Mouse (Mus musculus) urinary bladder, adult 18-20 months (tissue): ENCODE data around the gene Klf9.

Experiments
- DNase-seq, 2 experiments: peaks; one replicate each; pipeline ENCODE4 v3.0.0; 2022; ENCODE audit warnings: low spot score in 2 of 2, mixed read lengths in 2 of 2

Gene Klf9

DNA sequence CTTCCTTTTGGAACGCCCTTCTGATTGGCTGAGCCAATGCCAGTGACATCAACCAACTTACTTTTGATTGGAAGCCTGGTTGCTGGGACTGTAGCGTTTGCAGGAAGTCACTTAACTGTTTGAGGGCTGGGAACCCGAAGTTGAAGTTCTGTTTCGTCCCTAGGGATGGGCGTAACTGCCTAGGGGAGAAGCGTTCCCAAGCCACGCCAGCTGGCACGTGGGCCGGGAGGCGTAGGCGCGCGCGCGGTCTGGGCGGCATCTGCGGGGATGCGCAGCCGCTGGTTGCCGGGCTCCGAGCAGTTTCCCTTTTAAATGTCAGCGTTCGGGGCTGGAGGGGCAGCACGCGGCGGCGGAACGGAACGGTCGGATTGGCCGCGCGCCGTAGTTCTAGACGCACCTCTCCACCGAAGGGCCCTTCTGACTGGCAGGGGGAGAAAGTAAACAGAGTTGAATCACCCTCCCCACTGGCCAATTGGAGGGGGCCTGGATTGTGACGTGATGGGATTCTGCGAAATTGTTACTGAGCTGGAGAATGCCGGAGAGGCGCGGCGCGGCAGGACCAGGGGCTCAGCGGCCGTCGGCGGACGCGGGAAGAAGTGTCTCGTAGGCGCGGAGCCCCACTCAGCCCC, at the start of gene Klf9:
TSS of gene Klf9 (plus strand) at position 538 of the 629 bp plus-strand sequence.
- peak; percentile 93 to 95 for DNase-seq

DNA sequence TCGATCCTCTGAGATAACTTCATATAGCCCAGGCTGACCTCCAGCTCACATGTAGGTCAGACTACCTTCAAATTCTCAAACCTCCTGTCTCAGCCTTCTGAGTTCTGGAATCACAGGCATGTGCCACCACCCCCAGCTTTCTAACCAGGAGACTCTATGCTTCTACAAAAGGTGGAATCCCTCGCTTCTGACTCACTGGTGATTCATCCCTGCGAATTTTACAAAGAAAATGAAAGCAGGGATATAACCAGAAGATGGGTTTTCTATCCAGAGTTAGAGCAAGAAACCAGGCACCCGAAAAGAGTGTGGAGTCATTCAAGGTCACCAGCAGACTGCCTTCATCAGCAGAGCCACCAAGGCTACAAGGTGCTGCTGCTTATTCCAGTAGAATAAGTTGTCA, 49.4 kb upstream of the Klf9 start:
- DNase-seq, result no peak

DNA sequence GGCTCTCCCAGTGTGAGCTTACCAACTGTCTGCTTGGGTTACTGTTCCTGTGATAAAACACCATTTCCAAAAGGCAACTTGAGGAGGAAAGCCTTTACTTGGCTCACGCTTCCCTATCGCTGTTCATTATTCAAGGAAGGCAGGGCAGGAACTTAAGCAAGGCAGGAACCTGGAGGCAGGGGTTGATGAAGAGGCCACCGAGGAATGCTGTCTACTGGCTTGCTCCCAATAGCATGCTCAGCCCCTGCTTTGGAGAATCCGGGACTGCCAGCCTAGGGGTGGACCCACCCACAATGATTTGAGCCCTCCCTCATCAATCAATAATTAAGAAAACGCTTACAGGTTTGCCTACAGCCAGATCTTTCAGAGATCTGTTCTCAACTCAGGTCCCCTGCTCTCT, 47.5 kb upstream of the Klf9 start:
- DNase-seq, result no peak

DNA sequence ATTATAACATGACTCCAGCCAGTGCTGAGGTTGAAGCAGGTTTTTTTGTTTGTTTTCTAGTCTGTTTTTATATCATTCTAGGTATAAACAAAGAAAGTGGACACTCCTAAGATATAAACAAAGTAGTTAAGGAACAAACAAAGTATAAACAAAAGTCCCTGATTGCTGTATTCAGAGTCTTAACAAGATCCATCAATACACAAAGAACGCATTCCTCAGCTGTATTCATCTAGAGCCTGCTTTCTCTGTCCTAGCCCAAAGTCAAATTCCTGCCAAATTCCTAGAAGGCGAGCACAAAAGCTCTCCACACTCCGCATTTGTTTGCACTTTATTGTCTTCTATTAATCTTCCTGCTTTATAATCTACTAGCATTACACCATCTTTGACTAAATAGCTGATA, 46.1 kb upstream of the Klf9 start:
- no peak for DNase-seq

DNA sequence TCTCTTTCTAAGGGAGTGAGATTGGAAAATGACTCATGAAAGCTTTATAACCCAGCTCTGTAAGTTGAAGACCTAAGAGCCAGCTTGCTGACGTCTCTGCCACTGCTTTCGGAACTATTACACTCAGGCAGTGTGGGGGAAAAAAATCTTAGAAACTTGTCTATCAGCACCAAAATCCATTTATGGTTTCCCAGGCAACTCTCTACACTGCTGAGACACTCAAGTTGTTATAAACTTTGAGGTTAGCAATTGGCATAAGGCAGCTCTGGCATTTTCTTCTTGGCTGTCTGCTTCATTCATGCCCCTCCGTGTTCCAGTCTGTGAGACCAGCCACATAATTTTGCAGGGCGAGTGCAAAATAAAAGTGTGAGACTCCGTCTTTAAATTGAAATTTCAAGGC, 34.2 kb upstream of the Klf9 start:
- DNase-seq, result no peak

DNA sequence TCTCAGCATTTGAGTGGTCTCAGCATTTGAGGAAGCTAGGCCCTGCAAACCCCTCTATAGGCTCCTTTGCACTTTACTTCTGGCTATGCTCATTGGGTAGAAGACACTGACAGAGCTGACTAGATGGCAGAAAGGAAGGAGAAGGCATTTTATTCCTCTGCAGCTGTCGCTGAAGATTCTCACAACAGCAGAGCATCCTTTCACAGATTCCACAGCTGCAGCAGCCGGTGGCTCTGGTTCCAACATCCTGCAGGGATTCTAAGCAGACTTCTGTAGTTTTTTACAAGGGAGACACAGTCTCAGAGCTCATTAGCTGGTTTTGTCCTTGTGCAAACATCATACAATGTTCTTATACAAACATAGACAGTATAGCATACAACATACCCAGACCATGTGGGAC, 33.7 kb upstream of the Klf9 start:
- DNase-seq, result no peak

DNA sequence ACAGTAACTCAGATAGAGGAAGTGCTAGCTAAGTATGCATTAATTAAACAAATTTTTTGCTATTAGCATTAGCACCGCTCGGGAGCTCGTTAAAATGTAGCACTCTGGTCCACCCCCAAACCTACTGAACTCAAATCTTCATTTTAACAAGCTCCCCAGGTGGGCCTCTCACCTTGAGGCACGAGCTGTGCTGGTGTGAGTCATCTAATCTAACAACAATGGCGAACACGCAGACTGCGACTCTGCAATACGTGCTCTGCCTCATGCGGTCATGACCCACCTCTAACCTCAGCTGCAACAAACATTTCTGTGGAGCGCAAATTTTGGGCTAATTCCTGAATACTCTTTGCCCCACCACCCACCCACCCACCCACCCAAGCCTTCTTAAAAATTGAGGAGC, 19.2 kb upstream of the Klf9 start:
- DNase-seq, result no peak

DNA sequence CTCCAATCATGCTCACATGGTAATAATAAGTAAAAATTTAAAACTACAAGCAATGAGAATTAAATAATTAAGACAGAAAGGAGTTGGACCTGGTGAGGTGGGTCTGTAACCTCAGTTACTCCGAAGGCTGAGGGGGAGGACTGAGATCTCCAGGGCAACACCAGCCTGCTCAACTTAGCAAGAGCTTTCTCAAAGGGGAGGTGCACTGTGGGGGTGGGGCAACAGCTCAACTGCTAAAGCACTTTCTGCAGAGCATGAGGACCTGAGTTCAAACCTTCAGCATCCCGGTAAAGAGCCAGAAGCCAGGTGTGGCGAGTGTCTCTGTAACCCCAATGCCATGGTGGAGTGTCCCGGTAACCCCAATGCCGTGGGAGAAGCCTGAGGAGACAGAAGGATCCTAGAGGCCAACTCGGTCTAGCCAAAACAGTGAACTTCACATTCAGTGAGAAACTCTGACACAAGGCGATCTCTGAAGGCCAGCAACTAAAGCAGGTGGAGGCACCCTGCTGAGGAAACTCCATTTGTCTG, 16.9 kb upstream of the Klf9 start:
- no peak for DNase-seq

DNA sequence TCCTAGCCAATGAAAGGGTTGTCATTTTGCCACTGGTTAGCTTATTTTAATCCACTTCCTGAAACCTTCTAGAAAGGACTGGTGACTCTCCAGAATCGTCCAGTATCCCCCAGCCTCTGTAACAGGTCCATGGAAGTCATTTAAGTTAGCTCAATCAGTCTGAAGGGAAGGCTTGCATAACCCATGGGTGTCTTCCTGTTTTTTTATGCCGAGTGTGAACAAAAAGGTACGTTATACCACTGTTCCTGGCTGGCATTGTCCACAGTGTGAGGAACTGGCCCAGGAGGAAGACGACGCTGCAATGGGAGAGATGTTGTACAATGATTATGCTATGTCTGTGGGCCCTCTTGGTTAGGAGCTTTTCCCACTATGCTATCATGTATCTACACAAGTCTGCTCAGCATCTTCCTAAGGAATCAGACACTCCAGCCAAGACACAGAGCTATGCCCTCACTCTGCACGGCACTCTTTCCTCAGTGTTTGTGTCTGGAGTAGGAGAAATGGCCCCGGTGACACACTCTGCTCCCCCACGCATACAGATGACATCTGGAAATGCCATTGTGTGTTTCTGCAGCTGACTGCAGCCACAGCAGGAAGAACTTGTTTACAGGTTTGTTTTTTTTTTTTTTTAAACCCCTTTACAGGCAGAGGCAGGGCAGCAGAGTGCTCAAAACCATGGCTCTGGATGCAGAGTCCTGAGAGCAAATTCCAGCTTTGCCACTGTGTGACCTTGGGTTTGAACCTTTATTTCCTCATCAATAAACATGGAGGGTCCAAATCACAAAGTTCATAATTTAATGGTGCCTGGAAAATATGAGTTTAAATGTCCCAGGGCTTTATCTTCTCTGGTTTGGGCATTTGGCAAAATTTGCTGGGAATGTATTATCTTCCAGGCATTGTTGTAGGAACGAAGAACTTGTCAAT, 15.5 kb upstream of the Klf9 start:
- no peak for DNase-seq

DNA sequence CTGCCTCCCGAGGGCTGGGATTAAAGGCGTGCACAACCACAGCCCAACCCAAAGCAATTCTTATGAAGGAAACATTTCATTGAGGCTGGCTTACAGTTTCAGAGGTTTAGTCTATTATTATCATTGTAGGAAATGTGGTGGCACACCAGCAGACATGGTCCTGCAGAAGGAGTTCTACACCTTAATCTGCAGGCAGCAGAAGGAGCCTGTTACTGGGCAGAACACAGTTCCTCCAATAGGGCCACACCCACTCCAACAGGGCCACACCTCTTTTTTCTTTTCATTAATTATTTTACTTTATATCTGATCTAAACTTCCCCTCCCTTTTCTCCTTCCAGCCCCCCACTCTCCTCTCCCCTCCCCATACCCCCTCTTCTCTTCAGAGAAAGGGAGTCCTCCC, 11.1 kb upstream of the Klf9 start:
- no peak for DNase-seq

DNA sequence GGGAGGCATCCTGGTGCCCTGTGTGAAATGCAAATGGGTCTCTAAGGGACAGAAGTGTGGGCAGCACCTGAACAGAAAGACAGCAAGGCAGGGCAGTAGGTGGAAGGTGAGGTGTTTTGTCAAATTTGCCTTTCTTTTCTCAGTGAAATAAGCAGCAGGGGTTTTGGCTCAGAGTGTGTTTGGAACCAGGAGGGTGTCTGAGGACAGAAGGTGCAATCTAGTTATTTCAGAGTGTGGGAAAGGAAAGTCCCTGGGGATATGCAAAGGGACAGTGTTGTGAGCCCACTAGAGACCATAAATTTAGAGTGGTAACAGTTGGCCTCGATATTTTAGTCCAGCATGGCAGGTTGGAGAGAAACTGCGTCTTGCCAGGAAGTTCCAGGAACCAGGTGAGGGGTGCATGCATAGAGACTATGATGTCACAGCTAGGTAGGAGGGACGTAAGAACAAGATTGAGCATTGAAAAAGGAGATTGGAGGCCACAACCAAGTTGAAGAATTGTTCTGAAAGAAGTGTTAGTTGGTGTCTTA, 8.9 kb upstream of the Klf9 start:
- no peak for DNase-seq

DNA sequence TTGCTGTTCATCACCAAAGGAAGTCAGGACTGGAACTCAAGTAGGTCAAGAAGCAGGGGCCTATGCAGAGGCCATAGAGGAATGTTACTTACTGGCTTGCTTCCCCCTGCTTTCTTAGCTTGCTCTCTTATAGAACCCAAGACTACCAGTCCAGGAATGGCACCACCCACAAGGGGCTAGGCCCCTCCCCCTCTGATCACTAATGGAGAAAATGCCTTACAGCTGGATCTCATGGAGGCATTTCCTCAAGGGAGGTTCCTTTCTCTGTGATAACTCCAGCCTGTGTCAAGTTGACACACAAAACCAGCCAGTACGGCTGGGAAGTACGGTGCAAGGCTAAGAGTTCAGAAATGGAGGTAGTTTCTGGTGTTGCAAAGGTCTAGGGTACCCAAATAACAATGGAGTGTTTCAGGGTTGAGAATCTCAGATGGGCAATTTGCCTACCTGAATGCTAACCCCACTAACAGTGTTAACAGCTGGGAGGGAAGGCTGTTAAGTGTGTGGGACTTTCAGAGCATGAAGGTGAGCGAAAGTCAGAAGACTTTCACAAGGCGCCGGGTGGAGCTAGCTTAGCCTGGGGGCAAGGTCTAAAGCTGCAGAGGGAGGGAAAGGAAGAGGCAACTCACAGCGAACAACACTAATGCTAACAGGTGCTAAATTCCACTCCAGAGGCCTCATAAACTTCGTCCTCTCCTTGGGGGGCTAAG, 8.2 kb upstream of the Klf9 start:
- no peak for DNase-seq

DNA sequence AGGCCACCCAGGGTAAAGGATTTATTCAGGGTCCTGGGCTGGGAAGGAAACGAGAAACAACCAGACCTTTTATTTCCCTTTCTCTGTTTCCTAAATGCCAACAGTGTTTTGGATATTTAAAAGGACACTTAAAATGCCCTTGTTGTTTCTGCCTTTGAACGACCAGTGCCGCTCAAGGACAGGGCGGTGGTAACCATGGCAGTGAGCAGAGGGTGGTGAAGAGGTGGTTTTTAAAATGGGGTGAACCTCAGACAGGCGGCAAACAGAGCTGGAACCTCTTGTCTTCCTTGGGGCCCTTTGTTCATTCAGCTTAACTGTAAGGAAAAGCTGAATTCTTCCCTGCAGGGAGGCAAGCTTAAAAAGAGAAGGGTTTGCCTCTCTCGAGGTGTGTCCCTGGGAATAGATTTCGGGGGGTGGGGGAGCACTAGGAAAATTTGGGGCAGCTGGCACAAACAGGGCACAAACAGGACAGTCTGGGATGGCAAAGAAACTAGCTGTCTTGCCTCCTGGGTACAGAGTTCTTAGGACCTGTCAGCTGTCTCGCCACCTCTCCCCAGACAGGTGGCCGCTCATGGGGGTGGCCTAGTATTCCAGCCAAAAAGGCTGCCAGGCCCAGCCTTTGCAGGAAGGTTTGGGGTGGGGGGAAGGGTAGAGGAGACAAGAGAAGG, 7.5 kb upstream of the Klf9 start:
- DNase-seq, result no peak

DNA sequence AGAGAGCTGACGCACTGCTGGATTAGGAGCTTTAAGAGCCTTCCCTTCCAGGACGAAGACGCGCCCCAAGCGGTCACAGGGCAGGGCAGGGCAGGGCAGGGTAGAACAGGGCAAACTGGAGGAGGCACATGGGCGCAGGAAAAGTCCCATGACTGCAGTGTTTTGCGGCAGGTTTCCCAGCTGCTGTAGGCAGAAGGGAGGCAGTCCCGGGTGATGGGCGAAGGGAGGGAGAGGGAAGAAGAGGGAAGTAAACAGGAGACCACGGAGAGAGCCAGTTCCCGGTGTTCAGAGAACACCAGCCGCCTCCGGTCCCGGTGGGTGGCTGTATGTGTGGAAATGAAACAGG, 7.0 kb upstream of the Klf9 start:
- DNase-seq, result peak; percentile 60 to 82

DNA sequence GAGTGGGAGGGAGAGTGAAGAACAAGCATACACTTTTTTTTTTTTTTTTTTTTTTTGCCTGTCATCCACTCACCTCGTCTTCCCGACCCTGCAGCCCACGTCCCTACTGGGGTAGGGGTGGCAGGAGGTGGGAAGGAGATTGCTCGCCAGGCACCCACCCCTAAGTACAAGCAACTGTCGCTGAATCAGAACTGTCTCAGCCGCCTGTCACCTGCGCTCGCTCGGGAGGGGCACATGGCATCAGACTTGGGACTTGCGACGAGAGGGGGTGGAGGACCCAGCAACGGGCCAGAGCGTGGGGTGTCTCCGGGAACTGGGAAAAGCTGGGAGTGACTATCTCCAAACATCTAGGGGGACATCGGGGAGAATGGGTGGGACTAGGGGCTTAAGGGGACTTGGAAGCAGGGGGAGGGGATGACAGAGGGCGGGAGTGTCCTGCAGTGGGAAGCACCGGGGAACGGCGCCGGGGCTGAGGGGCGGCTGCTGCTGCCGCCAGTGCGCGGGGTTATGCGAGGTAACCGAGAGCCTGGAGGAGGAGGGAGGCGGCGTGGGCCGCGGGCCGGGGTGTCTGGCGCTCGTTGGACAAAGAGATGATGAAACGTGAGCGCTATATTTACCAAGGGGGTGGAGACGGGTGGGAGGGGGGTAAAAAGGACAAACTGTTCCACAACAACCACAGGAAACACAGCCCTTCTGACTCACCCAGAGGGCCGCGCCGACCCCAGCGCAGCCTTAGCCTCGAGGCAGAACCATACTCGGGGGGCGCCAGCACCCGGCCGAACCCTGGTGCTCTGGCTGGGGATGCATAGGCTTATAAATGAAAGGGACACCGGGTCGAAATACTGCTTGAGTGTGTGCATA, 6.4 kb upstream of the Klf9 start:
- DNase-seq, result peak; percentile 62 to 93

DNA sequence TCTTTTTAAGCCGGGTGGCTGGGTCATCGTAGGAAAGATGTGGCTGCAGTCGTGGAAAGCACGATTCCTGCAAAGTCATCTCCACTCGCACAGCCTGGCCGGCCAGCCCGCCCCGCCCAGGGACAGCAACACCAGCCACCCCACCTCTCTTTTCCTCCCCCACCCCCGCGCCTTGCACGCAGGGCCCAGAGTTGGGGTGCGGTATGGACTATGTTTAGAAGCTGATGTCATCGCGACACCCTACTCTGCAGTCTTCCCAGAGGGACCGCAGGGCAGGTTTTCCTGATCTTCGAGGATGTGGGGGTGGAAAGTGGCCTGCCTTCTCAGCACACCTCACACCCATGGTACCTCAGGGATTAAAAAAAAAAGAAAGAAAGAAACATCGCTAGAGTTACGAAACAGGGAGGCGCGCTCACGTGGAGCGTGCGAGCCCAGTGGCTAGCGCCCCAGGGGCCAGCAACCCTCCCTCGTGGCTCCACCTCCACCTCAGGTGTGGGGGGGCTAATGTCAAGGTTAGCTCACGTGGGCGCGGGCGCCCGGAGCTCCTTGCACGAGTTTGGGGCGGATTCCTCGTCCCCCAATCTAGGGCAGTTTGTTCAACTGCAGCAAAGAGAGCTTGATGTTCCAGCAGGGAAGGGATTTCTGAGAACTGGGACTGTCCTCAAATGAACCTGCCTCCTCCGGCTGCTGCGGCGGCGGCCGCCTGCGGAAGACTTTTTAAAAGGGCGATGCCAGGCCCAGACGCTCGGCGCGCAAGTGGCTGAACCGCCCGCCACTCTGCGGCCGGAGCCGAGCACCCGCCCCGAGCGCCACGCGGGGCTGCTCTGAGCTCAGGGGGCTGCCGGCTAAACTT, 5.5 kb upstream of the Klf9 start:
- DNase-seq, result peak; percentile 78 to 86

DNA sequence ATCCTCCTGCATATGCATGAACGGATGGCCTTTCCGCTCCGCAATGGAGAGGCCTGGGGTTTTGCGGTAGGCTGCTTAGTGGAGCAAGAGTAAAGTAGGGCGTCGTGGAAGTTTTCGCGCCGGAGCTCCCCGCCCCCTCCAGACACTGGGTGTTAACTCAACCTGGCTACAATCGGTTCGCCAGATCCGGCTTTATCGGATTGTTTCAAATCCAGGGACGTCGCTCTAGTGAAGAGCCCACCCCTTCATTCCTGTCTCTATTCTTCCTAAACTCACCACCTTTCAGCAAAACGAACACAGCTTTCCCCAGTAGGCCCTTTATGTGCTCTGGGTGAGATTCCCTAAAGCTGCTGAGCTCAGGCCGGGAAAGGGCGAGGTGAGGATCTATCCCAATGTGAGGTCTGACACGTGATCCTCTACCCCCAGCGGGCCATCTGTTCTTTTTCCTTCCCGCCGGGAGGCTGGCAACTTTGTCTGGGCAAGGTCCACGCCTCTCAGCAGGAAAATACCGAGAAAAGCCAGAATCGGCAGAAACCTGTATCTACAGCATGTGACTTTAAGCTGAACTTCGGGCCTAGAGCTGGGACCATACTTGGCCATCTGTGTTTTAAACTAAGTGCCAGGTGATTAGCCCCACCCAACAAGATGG, 4.7 kb upstream of the Klf9 start:
- peak; percentile 32 to 58 for DNase-seq

DNA sequence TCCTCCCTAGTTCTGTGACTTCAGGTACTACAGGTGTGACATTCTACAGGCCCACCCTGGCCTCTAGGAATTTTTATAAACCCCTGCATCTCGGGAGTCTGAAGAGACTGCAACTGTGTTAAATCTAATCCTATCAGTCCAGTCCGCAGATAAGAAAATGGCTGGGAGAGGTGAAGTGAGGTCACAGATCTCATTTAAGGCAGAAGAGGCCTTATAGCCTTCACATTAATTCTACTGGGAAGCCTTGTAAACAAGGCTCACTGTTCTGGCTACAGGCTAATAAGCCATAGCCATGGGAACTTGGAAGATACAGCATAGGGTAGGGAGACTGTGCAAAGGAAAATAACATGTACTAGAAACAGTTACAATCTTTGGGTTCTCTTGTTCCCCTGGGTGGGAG, 3.7 kb upstream of the Klf9 start:
- DNase-seq, result no peak

DNA sequence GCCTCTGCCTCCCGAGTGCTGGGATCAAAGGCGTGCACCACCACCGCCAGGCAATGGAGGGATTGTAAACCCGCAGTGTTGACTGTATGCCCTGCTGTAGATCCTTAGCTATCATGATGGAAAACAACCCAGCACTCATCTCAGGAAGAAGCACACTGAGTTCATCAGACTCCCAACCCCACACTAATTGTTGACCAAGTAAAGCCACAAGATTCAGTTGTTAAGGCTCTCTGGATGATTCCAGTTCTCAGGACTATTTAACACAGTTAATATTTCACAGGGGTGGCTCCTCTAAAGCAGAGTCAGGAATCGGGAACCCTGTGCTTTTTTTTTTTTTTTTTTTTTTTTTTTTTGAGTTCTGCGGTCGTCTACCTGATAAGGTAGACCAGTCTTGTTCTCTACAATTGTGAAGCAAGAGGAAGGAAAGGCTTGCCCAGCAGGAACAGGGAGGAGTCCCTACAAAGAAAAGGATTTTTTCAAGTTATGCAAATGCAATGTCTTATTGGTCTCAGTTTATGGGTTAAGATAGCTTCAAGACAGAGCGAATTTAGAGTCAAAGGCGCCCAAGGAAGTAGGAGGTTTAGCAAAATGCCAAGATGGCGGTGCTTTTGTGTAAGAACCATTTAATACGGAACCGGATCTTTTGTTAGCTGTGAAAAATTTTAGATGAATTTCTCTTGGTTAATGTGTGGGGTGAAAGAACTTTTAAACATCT, 1.1 kb upstream of the Klf9 start:
- DNase-seq, result no peak
